Mouse (Mus musculus): ENCODE data around the gene Odf2l. TPM values are rescaled to one million over a fixed set of nuclear protein-coding genes. Genes with fewer than 3 reads are reported as not detected.

Gene Odf2l
- 46.3 TPM for polyA plus RNA-seq (2021)

DNA sequence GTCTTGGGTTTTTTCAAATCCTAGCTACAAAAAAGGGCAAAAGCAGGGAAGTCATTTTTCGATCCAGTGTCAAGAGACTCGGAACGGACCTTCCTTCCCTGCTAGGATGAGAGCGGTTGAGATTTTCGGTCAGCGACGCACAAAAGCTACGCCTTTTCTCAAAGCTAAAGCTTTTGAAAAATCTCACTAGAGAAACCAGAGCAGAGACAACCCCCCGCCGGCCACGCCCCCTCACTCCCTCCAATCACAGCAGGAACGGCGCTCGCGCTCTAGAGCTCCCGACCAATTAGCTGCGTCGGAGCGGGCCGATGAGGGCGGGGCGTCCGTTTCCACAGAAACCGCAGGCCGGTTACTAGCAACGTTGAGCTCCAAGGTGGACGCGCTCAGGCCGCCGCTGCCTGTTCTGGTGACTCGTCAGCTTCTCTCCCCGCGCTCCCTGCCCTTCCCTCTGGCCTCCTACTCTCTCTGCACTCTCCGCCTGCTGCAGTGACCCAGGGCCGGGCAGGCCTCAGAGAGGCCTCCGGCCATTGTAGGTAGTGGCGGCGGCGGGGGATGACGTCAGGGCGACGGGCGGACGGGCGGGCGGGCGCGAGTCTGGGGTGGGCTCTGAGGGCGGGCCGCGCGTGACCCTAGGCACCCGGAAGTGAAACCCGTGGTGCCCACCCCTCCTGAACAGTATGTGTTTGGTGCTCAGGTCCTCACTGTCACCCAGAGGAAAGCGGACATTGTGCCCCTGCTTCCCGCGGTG is at the start of gene Odf2l:
Gene Odf2l (plus strand): TSS at position 335 of the 748 bp plus-strand sequence.
- ChIA-PET POLR2A (interaction anchor here (0.6 to 1.3 kb wide), 2 partner anchors 18 to 195 kb away, joined by 3 to 4 read pairs; no protein-coding TSS in a partner anchor), CTCF (interaction anchor here (0.8 to 3.4 kb wide), 8 partner anchors 11 to 398 kb away, joined by 3 to 30 read pairs (median 4); partner anchors contain the start of gene Sh3glb1)
- no peak for TF ChIP-seq CTCF (IDR thresholded peaks at IDR 0.05)
- in situ Hi-C loops (cut with MboI; ENCODE audit: low pct_unique_long_range_greater_than_20kb): no loop called here
- DNase-seq (ENCODE audit: low read depth, low spot score) (peak; percentile 98), ATAC-seq (peak; percentile 99)
- no peaks in the 10 kb centered on the region for H3K27me3 ChIP-seq

DNA sequence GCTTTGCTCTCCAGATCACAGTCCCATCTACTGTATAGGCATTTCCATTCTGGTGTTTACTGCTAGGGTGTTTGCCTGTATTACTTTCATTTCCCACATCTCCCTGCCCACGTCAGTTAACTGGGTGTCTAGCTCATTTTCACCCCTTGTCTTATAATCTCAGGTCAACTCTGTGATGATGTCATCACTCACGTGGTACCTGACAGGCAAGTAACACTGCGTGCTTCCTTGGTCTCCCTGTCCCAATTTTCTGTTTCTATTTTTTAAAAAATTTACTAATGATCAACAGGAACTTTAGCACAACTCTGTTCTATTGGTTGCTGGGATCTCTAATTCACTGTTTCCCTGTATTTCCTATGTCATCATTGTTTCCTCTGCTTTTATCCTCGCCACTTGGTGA is 49.4 kb upstream of the Odf2l start:
- ATAC-seq: no peak
- no peak for TF ChIP-seq CTCF (IDR thresholded peaks at IDR 0.05)
- no peak for DNase-seq (ENCODE audit: low read depth, low spot score)
- in situ Hi-C loops (cut with MboI; ENCODE audit: low pct_unique_long_range_greater_than_20kb): loop anchor here (5.0 kb wide), 1 partner anchor 52 kb away; no protein-coding TSS in a partner anchor
- ChIA-PET CTCF (interaction anchor here (1.1 kb wide), 1 partner anchor 12 kb away, joined by 3 read pairs; no protein-coding TSS in a partner anchor), POLR2A (no interaction called here)
- peaks cover 4% of the 10 kb centered on the region for H3K27me3 ChIP-seq

- no peak for TF ChIP-seq CTCF (IDR thresholded peaks at IDR 0.05)
- in situ Hi-C loops (cut with MboI; ENCODE audit: low pct_unique_long_range_greater_than_20kb): no loop called here
- no peak for ATAC-seq
- ChIA-PET POLR2A (no interaction called here), CTCF (interaction anchor here (0.7 to 1.0 kb wide), 2 partner anchors 9 to 10 kb away, joined by 3 to 5 read pairs; no protein-coding TSS in a partner anchor)
- no peak for DNase-seq (ENCODE audit: low read depth, low spot score)
- H3K27me3 ChIP-seq: no peaks in the 10 kb centered on the region
These were observed 46.0 kb upstream of the Odf2l start for GRCm38 (mm10) chr3:145072339-145072738.

- TF ChIP-seq CTCF (IDR thresholded peaks at IDR 0.05): no peak
- ATAC-seq: no peak
- in situ Hi-C loops (cut with MboI; ENCODE audit: low pct_unique_long_range_greater_than_20kb): no loop called here
- ChIA-PET CTCF (no interaction called here), POLR2A (no interaction called here)
- no peak for DNase-seq (ENCODE audit: low read depth, low spot score)
- no peaks in the 10 kb centered on the region for H3K27me3 ChIP-seq
These were observed 40.0 kb upstream of the Odf2l start for GRCm38 (mm10) chr3:145078405-145078804.

DNA sequence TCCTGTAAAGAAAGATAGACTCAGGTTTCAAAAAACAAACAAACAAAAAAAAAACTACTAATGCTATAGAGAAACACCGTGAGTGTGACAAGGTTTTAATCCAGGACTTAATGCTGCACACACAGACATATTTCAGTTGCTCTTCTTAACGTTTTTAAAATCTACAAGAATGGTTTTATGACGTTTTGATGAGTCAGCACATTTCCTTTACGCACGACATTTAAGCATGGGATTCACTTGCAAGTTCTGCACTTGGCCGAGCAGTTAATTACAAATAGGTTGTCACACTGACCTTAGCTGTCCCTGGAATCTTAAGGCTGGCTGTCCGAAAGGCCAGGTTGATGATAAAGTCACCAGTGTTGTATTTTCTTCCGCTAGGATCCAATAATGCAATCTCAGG is 37.5 kb upstream of the Odf2l start:
- ATAC-seq (no peak), DNase-seq (ENCODE audit: low read depth, low spot score) (no peak)
- no peak for TF ChIP-seq CTCF (IDR thresholded peaks at IDR 0.05)
- CTCF ChIA-PET: interaction anchor here (0.7 to 3.5 kb wide), 4 partner anchors 8 to 19 kb away, joined by 3 to 16 read pairs (median 4); no protein-coding TSS in a partner anchor
- POLR2A ChIA-PET: no interaction called here
- no peaks in the 10 kb centered on the region for H3K27me3 ChIP-seq
- in situ Hi-C loops (cut with MboI; ENCODE audit: low pct_unique_long_range_greater_than_20kb): no loop called here

GRCm38 (mm10) chr3:145083081-145083480 is 35.3 kb upstream of the Odf2l start:
- TF ChIP-seq CTCF (IDR thresholded peaks at IDR 0.05): no peak
- CTCF ChIA-PET: interaction anchor here (1.0 to 3.5 kb wide), 5 partner anchors 8 to 55 kb away, joined by 3 to 16 read pairs (median 5); no protein-coding TSS in a partner anchor
- in situ Hi-C loops (cut with MboI; ENCODE audit: low pct_unique_long_range_greater_than_20kb): no loop called here
- POLR2A ChIA-PET: no interaction called here
- no peak for DNase-seq (ENCODE audit: low read depth, low spot score)
- ATAC-seq: no peak
- no peaks in the 10 kb centered on the region for H3K27me3 ChIP-seq

DNA sequence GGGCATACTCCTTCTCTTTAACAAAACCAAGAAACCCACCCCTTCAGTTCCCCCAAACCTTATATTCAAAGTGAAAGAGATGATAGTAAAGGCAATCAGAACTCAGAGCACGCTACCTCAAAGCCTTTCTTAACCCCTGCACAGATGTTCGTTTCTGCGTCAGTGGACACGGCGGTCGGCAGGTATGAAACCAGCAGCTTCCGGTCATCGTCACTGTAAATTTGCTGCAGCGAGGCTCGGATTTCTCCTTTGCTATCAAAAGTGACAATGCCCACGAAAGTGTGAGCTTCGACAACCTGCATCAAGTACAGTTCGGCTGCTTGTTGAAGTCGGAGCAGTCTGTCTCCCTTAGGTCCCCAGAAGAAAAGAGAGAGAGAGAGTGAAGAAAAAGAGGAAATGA is 32.2 kb upstream of the Odf2l start:
- ChIA-PET CTCF (interaction anchor here (1.1 to 1.9 kb wide), 2 partner anchors 16 kb away, joined by 4 read pairs; no protein-coding TSS in a partner anchor), POLR2A (no interaction called here)
- no peaks in the 10 kb centered on the region for H3K27me3 ChIP-seq
- no peak for TF ChIP-seq CTCF (IDR thresholded peaks at IDR 0.05)
- in situ Hi-C loops (cut with MboI; ENCODE audit: low pct_unique_long_range_greater_than_20kb): no loop called here
- ATAC-seq: no peak
- no peak for DNase-seq (ENCODE audit: low read depth, low spot score)

GRCm38 (mm10) chr3:145087857-145088598 is 30.4 kb upstream of the Odf2l start:
- no peaks in the 10 kb centered on the region for H3K27me3 ChIP-seq
- in situ Hi-C loops (cut with MboI; ENCODE audit: low pct_unique_long_range_greater_than_20kb): no loop called here
- ChIA-PET POLR2A (interaction anchor here (1.1 kb wide), 1 partner anchor 392 kb away, joined by 4 read pairs; no protein-coding TSS in a partner anchor), CTCF (interaction anchor here (1.0 kb wide), 1 partner anchor 23 kb away, joined by 3 read pairs; no protein-coding TSS in a partner anchor)
- TF ChIP-seq CTCF (IDR thresholded peaks at IDR 0.05): no peak
- no peak for DNase-seq (ENCODE audit: low read depth, low spot score)
- no peak for ATAC-seq

DNA sequence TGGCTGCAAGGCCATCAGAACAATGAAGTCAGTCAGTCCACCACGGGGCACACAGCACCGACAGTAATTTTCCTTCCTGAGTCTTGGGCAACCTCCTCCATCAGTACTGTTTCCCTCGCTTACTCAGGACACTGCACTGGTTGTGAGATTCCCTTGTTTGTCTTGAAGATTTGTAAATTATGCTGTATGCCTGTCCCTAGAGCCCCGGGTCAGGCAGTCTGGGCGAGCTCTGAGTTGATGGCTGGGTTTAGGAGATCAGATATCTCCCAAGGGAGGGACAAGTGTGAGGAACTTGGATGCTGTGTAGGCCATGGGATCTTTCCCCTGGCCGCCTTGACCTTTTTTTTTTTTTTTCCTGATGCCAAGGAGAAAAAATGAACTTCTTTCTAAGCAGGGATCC is 19.1 kb upstream of the Odf2l start, which contains the start of gene Clca2:
Gene Clca2 (minus strand): TSS at position 153 of the 400 bp plus-strand sequence.
- ChIA-PET CTCF (interaction anchor here (0.8 to 1.8 kb wide), 5 partner anchors 14 to 274 kb away, joined by 3 to 6 read pairs (median 3); partner anchors contain the start of gene Odf2l), POLR2A (no interaction called here)
- in situ Hi-C loops (cut with MboI; ENCODE audit: low pct_unique_long_range_greater_than_20kb): no loop called here
- no peak for TF ChIP-seq CTCF (IDR thresholded peaks at IDR 0.05)
- no peaks in the 10 kb centered on the region for H3K27me3 ChIP-seq
- no peak for DNase-seq (ENCODE audit: low read depth, low spot score)
- no peak for ATAC-seq

DNA sequence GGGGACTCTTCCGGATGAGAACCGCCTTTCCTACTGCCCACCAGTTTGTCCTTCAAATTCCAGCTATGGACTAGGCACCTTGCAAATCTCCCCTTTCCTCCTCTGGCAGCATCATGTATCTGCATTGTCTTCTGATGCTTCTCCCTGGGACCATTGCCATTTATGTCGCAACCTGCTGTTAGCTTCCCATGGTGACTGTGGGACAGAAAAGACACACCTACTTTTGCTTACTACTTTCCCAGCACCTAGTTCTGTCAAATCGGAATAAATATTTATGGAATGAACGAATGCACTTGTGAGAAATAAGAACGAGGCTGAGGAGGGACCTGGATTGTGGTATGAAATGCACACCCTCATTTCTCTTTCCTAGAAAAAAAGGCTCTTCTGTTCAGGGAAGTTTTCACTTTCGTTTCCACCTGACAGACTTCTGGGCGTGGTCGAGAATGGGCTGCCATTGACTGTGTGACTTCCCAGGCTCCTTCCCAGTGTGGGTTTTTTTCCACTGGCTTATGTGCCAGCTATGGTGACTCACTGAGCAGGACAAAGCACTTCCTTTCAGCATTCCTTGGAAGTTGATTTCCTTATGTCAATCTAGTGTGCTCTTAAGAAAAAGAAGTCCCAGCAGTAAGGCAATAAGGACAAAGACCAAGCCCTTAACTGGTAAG is 16.4 kb upstream of the Odf2l start:
- DNase-seq (ENCODE audit: low read depth, low spot score) (peak; percentile 71), ATAC-seq (peak; percentile 56)
- H3K27me3 ChIP-seq: no peaks in the 10 kb centered on the region
- CTCF ChIA-PET: interaction anchor here (1.4 to 2.0 kb wide), 4 partner anchors 10 to 29 kb away, joined by 3 to 4 read pairs (median 4); no protein-coding TSS in a partner anchor
- no peak for TF ChIP-seq CTCF (IDR thresholded peaks at IDR 0.05)
- POLR2A ChIA-PET: interaction anchor here (0.5 to 0.9 kb wide), 2 partner anchors 37 to 197 kb away, joined by 3 to 4 read pairs; no protein-coding TSS in a partner anchor
- in situ Hi-C loops (cut with MboI; ENCODE audit: low pct_unique_long_range_greater_than_20kb): no loop called here

Data from Patski (cell line).